8 mouse cellular contexts compared by ENCODE assay signal in genomic region chr8:90869920-90870777, GRCm38 (mm10). TPM values are rescaled to one million over a fixed set of nuclear protein-coding genes. Genes with fewer than 3 reads are reported as not detected.
A peak's percentile ranks its signal among the peaks of the same experiment; 100 is the strongest.
DNase-seq lines count a peak whose midpoint lies in the region; ATAC-seq and TF ChIP-seq lines count a peak whose summit lies in the region.

No protein-coding gene starts in this region.

- peaks cover 35% of the 10 kb centered on the region for H3K4me1 ChIP-seq in kidney, embryonic 15.5 days
- peaks cover 0 to 7% of the 10 kb centered on the region in 2 experiments; a peak in 2 of 4 replicates for H3K4me1 ChIP-seq in liver, embryonic 14.5 days (replicated peaks; ENCODE audit: control insufficient read depth in 2 of 2, insufficient read depth in 2 of 2, low read length in 1 of 2)

- TF ChIP-seq CTCF in liver, embryonic 14.5 days (IDR thresholded peaks at IDR 0.05; ENCODE audit: low read depth): no peak

- no peaks in the 10 kb centered on the region for H3K36me3 ChIP-seq in kidney, embryonic 15.5 days
- no peaks in the 10 kb centered on the region for H3K36me3 ChIP-seq in liver, embryonic 14.5 days (replicated peaks; ENCODE audit: control insufficient read depth, insufficient read depth, low read depth)

- peak overlapping the region; percentile 10 for H3K4me3 ChIP-seq in kidney, embryonic 15.5 days (replicated peaks)
- no peak overlapping the region for H3K4me3 ChIP-seq in liver, embryonic 14.5 days (ENCODE audit: insufficient read depth in 1 of 2, low read depth in 2 of 2, low read length in 2 of 2)

- H3K27me3 ChIP-seq in kidney, embryonic 15.5 days: no peaks in the 10 kb centered on the region
- no peaks in the 10 kb centered on the region for H3K27me3 ChIP-seq in liver, embryonic 14.5 days (ENCODE audit: control insufficient read depth, insufficient read depth, low read length)

- DNase-seq in cerebellum, adult 8-10 months: no peak
- DNase-seq in liver, embryonic 14.5 days (ENCODE audit: low read depth in 3 of 3, low spot score in 3 of 3): no peak
- DNase-seq in right cerebral cortex, adult 2 months (ENCODE audit: low spot score in 2 of 2): peak; percentile 63

- H3K9me3 ChIP-seq in kidney, embryonic 15.5 days (replicated peaks): no peaks in the 10 kb centered on the region
- no peaks in the 10 kb centered on the region for H3K9me3 ChIP-seq in liver, embryonic 14.5 days (ENCODE audit: control insufficient read depth, low read length)

- TF ChIP-seq EP300 in liver, embryonic 14.5 days (IDR thresholded peaks at IDR 0.05; ENCODE audit: low read depth): no peak

- peak overlapping the region; percentile 43 for H3K4me2 ChIP-seq in kidney, embryonic 15.5 days
- peak overlapping the region; percentile 24; the same call in 1 of the 2 replicates for H3K4me2 ChIP-seq in liver, embryonic 14.5 days (ENCODE audit: low read depth)

- ATAC-seq in cerebellum, adult (ENCODE audit: insufficient number of reproducible peaks, low FRiP score, low TSS enrichment): peak; percentile 54; the same call in 1 of the 2 replicates
- ATAC-seq in common myeloid progenitor, adult 5-6 weeks (replicated peaks; ENCODE audit: low read depth, poor library complexity, severe bottlenecking): peak; percentile 31
- peak; percentile 20 for ATAC-seq in granulocyte monocyte progenitor cell, adult 5-6 weeks (replicated peaks; ENCODE audit: poor library complexity, severe bottlenecking)
- ATAC-seq in kidney, embryonic 15.5 days (replicated peaks; ENCODE audit: low FRiP score): peak; percentile 43; the same call in 1 of the 2 replicates
- ATAC-seq in liver, embryonic 14.5 days (ENCODE audit: insufficient read depth): no peak
- ATAC-seq in megakaryocyte-erythroid progenitor cell, adult 5-6 weeks (replicated peaks; ENCODE audit: low FRiP score, low TSS enrichment, poor library complexity, severe bottlenecking): no peak

- H3K27ac ChIP-seq in kidney, embryonic 15.5 days: peak overlapping the region; percentile 84; the same call in 1 of the 2 replicates
- H3K27ac ChIP-seq in liver, embryonic 14.5 days: no peak overlapping the region

- H3K9ac ChIP-seq in kidney, embryonic 15.5 days: no peak overlapping the region
- no peak overlapping the region for H3K9ac ChIP-seq in liver, embryonic 14.5 days (replicated peaks)

- 14% methylated on average over 22 of the region's 22 CpGs for WGBS in kidney, embryonic 15.5 days
- 13% methylated on average over 22 of the region's 22 CpGs for WGBS in liver, embryonic 14.5 days (ENCODE audit: insufficient replicate concordance)

RNA-seq across cellular contexts. Expression of gene Chd9, which starts 42.0 kb away (rescaled TPM):
- 57.2 and 83.1 TPM in 2 replicates for total RNA-seq in common myeloid progenitor, adult 5-6 weeks (2017)
- 108 and 162 TPM in 2 replicates for total RNA-seq in granulocyte monocyte progenitor cell, adult 5-6 weeks (2014; fragmentation: Nextera tagmentation)
- total RNA-seq in granulocyte monocyte progenitor cell, adult 5-6 weeks (2017): 55.7 and 75.6 TPM in 2 replicates
- 74.6 and 80.4 TPM in 2 replicates for polyA plus RNA-seq in kidney, embryonic 15.5 days (2015; fragmentation: Nextera tagmentation; extraction: Ambion mirVana)
- polyA plus RNA-seq in liver, embryonic 14.5 days (2012; rRNA removed): 5.7 and 6.4 TPM in 2 replicates
- polyA plus RNA-seq in liver, embryonic 14.5 days (2014; fragmentation: Nextera tagmentation; extraction: Ambion mirVana): 12.2 and 13.2 TPM in 2 replicates
- 43.1 and 47.2 TPM in 2 replicates for total RNA-seq in megakaryocyte-erythroid progenitor cell, adult 5-6 weeks (2014; fragmentation: Nextera tagmentation)
- total RNA-seq in megakaryocyte-erythroid progenitor cell, adult 5-6 weeks (2017): 57.7 and 59.8 TPM in 2 replicates

RNA-seq across cellular contexts. Expression of gene Gm19935, which starts 53.0 kb away (rescaled TPM):
- total RNA-seq in common myeloid progenitor, adult 5-6 weeks (2017): not detected in 2 replicates
- not detected in 2 replicates for total RNA-seq in granulocyte monocyte progenitor cell, adult 5-6 weeks (2014; fragmentation: Nextera tagmentation)
- total RNA-seq in granulocyte monocyte progenitor cell, adult 5-6 weeks (2017): not detected in 2 replicates
- not detected in 2 replicates for polyA plus RNA-seq in kidney, embryonic 15.5 days (2015; fragmentation: Nextera tagmentation; extraction: Ambion mirVana)
- not detected in 2 replicates for polyA plus RNA-seq in liver, embryonic 14.5 days (2012; rRNA removed)
- polyA plus RNA-seq in liver, embryonic 14.5 days (2014; fragmentation: Nextera tagmentation; extraction: Ambion mirVana): not detected in 2 replicates
- not detected in 2 replicates for total RNA-seq in megakaryocyte-erythroid progenitor cell, adult 5-6 weeks (2014; fragmentation: Nextera tagmentation)
- not detected in 2 replicates for total RNA-seq in megakaryocyte-erythroid progenitor cell, adult 5-6 weeks (2017)

Comparison
In these comparisons a context has a peak if more than half of its experiments do, and no peak if none do; other contexts are left out.
1. ATAC-seq: peak in cerebellum, adult (single experiment), common myeloid progenitor, adult 5-6 weeks (single experiment), granulocyte monocyte progenitor cell, adult 5-6 weeks (single experiment) and kidney, embryonic 15.5 days (single experiment); none in liver, embryonic 14.5 days (single experiment) and megakaryocyte-erythroid progenitor cell, adult 5-6 weeks (single experiment).
2. DNase-seq: peak in right cerebral cortex, adult 2 months (2 of 2); none in cerebellum, adult 8-10 months (single experiment) and liver, embryonic 14.5 days (0 of 3).